Mouse (Mus musculus) heart, embryonic 14.5 days (tissue): ENCODE results near the gene Hoxc8. TPM values are rescaled to one million over a fixed set of nuclear protein-coding genes. Genes with fewer than 3 reads are reported as not detected.

Experiments
- ATAC-seq: fragments of 200-750 bp; cut with Nextera tagmentation; 2 replicates; pipeline ENCODE4 v1.8.0; 2017; ENCODE audit warnings: low read depth, moderate TSS enrichment; ENCODE audit not compliant: insufficient number of reproducible peaks, insufficient read depth, low FRiP score
- H3K27ac ChIP-seq, 2 experiments: fragments of 200-500 bp in 1 of 2; fragments of 300-500 bp in 1 of 2; sonication (generic) in 1 of 2; replicated peaks in 1 of 2; 2 replicates each; pipeline ENCODE4 v1.5.1; 2012 to 2014; ENCODE audit warnings: low read depth in 2 of 2, low read length in 2 of 2, control low read depth in 1 of 2, mild to moderate bottlenecking in 1 of 2, mixed read lengths in 1 of 2; ENCODE audit not compliant: control insufficient read depth in 1 of 2, insufficient read depth in 1 of 2
- H3K27me3 ChIP-seq: fragments of 300-500 bp; sonication (generic); 2 replicates; pipeline ENCODE4 v1.6.1; 2014; ENCODE audit warnings: mild to moderate bottlenecking, low read length, control low read depth; ENCODE audit not compliant: control insufficient read depth, insufficient read depth
- H3K36me3 ChIP-seq: fragments of 300-500 bp; sonication (generic); 2 replicates; pipeline ENCODE4 v1.6.1; 2014; ENCODE audit warnings: mild to moderate bottlenecking, control low read depth, low read length, mixed read lengths; ENCODE audit not compliant: control insufficient read depth, insufficient read depth
- H3K4me1 ChIP-seq, 2 experiments: fragments of 200-500 bp in 1 of 2; fragments of 300-500 bp in 1 of 2; sonication (generic) in 1 of 2; 2 replicates each; pipeline ENCODE4 v1.6.1; 2012 to 2014; ENCODE audit warnings: low read length in 2 of 2, control low read depth in 1 of 2, mixed read lengths in 1 of 2; ENCODE audit not compliant: control insufficient read depth in 2 of 2, insufficient read depth in 2 of 2
- H3K4me2 ChIP-seq: fragments of 300-500 bp; sonication (generic); 2 replicates; pipeline ENCODE4 v1.6.1; 2014; ENCODE audit warnings: mild to moderate bottlenecking, low read length
- H3K4me3 ChIP-seq, 2 experiments: fragments of 200-500 bp in 1 of 2; fragments of 300-500 bp in 1 of 2; sonication (generic) in 1 of 2; 2 replicates each; pipeline ENCODE4 v1.5.1; 2012 to 2014; ENCODE audit warnings: low read length in 2 of 2, mild to moderate bottlenecking in 2 of 2, control low read depth in 1 of 2, low read depth in 1 of 2, moderate library complexity in 1 of 2; ENCODE audit not compliant: control insufficient read depth in 1 of 2, insufficient read depth in 1 of 2
- H3K9ac ChIP-seq: fragments of 300-500 bp; sonication (generic); 2 replicates; pipeline ENCODE4 v1.6.1; 2014; ENCODE audit warnings: mild to moderate bottlenecking, low read length
- H3K9me3 ChIP-seq: fragments of 300-500 bp; sonication (generic); 2 replicates; pipeline ENCODE4 v1.6.1; 2016; ENCODE audit warnings: low read length, control low read depth; ENCODE audit not compliant: control insufficient read depth
- WGBS: fragments of 180-500 bp; shearing (Covaris S2); extraction: QIAGEN DNeasy Blood & Tissue Kit; methylation state at CpG from one replicate; pipeline ENCODE4 v1.1.7; 2014; 5-methylcytosine and 5-hydroxymethylcytosine counted together
- polyA plus RNA-seq: library from polyadenylated mRNA; unstranded; fragments of >200 nt; fragmentation: Nextera tagmentation; extraction: Ambion mirVana; gene quantifications from 2 replicates; pipeline ENCODE4 v1.2.1, GENCODE M21; 2014

Hoxc8 gene
- polyA plus RNA-seq, 1 experiment from 2014 or later, result not detected

DNA sequence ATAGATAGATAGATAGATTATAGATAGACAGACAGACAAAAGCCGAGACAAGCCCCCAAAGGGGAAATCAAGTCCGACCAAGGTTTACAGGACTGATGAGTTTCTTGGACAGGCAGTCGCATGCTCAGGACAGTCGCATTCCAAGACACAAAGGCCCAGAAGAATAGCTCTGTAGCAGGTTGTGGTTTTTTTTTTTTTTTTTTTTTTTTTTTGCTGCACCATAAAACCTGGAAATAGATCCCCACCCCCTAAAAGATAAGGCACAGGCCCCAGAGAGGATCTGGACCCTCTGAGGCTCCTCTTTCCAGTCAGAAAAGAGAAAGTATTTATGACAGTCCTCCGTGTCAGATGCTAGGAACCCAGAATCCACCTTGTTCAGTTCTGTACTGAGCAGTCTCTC, 2.3 kb upstream of the Hoxc8 start:
- no peak for ATAC-seq
- Histone ChIP-seq H3K27ac (no peak overlapping the region), H3K36me3 (no peaks in the 10 kb centered on the region), H3K4me2 (no peak overlapping the region), H3K27me3 (peaks cover 99% of the 10 kb centered on the region), H3K4me3 (no peak overlapping the region), H3K9ac (no peak overlapping the region), H3K4me1 (no peaks in the 10 kb centered on the region), H3K9me3 (no peaks in the 10 kb centered on the region)
- 23% methylated on average over 5 of the region's 5 CpGs for WGBS

DNA sequence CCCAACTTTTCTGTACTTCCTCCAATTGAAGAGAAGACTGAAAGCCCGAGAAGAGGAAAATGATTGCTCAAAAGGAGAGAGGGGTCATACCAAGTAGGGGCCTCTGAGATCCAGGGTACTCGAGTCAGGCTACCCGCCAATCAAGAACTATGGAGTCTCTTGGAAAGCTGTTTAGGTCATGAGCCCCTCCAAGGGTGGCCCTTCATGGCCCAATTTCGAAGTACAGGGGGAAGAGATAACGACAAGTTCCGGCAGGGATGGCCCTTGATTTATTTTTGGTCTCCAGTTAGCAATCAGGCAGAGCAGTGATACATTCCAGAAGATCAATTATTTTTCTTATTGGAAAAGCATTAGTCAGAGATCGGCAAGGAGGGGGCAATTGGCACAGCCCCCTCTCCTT, 1.4 kb downstream of the Hoxc8 start:
- Histone ChIP-seq H3K27me3 (peaks cover 98% of the 10 kb centered on the region), H3K4me3 (no peak overlapping the region), H3K9ac (no peak overlapping the region), H3K4me2 (no peak overlapping the region), H3K9me3 (no peaks in the 10 kb centered on the region), H3K36me3 (no peaks in the 10 kb centered on the region), H3K27ac (no peak overlapping the region), H3K4me1 (no peaks in the 10 kb centered on the region)
- WGBS, result 4% methylated on average over 7 of the region's 7 CpGs
- no peak for ATAC-seq

DNA sequence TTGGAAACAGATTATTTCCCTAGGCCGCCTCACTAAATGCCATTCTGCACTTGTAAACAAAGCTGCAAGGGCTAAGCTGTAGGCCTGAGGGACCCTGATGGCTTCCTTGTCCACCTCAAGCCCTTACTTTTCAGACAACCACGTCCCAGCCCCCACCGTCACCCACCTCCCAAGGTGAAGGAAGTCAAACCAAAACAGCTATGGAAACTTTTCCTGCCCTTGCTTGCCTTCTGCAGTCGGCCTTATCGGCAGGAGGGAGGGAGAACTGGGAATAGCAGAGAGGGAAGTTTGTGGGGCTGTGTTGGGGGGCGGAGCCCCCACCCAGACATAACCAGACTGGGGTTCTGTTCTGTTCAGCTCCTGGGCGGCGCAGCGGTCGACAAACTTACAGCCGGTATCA, 1.8 kb downstream of the Hoxc8 start:
- Histone ChIP-seq H3K4me2 (no peak overlapping the region), H3K9me3 (no peaks in the 10 kb centered on the region), H3K36me3 (no peaks in the 10 kb centered on the region), H3K27me3 (peaks cover 98% of the 10 kb centered on the region), H3K9ac (no peak overlapping the region), H3K4me1 (no peaks in the 10 kb centered on the region), H3K4me3 (no peak overlapping the region), H3K27ac (no peak overlapping the region)
- ATAC-seq, result no peak
- WGBS, result 1% methylated on average over 11 of the region's 11 CpGs

DNA sequence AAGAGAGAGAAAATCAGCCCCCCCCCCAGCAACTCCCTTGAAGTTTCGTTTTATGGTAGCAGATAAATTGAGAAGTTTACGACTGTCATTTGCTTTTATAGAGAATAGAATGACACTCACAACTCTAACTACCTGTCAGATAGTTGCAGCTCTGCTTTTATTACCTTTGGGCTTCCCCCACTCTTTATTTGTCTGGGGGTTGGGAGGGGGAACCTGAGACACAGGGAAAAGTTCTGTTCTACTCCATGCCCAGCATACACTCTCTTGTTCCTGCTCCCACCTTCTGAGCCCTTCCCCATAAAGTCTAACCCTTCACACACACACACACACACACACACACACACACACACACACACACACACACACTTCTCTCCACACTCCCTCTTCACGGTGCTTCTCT, 2.5 kb downstream of the Hoxc8 start:
- H3K9me3 ChIP-seq, result no peaks in the 10 kb centered on the region
- H3K4me2 ChIP-seq, result no peak overlapping the region
- no peak overlapping the region for H3K4me3 ChIP-seq
- peaks cover 98% of the 10 kb centered on the region for H3K27me3 ChIP-seq
- 3% methylated on average over 3 of the region's 3 CpGs for WGBS
- no peaks in the 10 kb centered on the region for H3K36me3 ChIP-seq
- no peak for ATAC-seq
- H3K4me1 ChIP-seq, result no peaks in the 10 kb centered on the region
- H3K9ac ChIP-seq, result no peak overlapping the region
- no peak overlapping the region for H3K27ac ChIP-seq

DNA sequence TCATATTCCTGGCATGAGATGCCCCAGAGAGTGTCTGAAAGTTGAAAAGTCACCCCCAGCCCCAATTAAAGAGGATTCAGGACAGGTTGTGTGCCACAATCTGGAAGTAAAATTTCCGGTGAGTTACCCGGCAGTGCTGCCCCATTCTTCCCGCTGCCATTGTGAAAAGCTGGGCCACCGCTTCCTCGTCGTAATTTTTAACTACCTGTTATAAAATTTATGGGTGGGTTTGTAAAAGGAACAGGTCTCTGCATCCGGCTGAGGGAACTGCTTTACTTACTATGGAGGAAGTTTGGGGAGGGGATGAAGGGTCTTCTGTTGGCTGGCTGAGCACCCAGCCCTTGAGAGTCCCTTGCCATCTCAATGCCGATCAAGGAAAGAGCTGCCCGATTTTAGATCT, 6.1 kb downstream of the Hoxc8 start:
- Histone ChIP-seq H3K9ac (no peak overlapping the region), H3K9me3 (no peaks in the 10 kb centered on the region), H3K4me3 (no peak overlapping the region), H3K36me3 (no peaks in the 10 kb centered on the region), H3K27ac (no peak overlapping the region), H3K27me3 (peaks cover 99% of the 10 kb centered on the region), H3K4me2 (no peak overlapping the region), H3K4me1 (peaks cover 19 to 26% of the 10 kb centered on the region in 2 experiments)
- WGBS, result 4% methylated on average over 9 of the region's 9 CpGs
- no peak for ATAC-seq

DNA sequence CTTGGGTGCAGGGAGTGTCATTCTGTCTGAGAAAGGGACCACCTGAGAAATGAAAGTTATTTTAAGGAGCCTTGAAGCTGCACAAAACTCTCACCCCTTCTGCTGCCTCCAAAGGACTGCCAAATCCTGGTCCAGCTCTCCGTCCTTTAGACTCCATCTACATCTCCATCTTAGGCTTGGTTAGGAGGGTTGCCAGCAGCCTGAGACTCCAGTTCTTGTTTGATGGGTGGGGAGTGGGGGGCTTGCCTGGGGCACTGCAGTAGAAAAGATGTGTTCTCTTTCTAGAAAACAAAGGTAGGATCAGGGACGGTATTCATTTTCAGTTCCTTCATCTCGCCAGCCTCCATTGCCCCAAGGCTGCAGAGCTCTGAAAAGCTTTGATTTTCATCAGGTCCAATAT, 7.0 kb downstream of the Hoxc8 start:
- Histone ChIP-seq H3K36me3 (no peaks in the 10 kb centered on the region), H3K9me3 (no peaks in the 10 kb centered on the region), H3K4me1 (peaks cover 21 to 26% of the 10 kb centered on the region in 2 experiments), H3K27me3 (peaks cover 98% of the 10 kb centered on the region), H3K4me2 (no peak overlapping the region), H3K4me3 (no peak overlapping the region), H3K9ac (no peak overlapping the region), H3K27ac (no peak overlapping the region)
- WGBS, result 2% methylated on average over 3 of the region's 3 CpGs
- no peak for ATAC-seq

DNA sequence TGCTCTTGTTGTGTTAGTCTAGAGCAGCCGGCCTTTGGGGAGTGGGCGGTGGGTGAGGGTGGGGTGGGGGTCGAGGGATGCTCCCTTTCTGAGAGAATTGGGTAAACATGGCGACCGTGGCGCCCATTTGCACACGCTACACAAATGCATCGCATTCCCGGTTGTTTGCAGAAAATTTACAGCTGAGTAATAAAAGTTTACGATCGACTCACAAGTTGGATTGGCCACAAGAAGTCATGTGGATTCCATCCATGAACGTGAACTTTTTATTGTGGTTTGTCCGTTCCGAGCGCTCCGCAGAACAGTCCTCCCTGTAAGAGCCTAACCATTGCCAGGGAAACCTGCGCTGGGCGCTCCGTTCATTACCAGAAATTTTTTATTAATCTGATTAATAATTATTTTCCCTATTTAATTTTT, 7.5 kb downstream of the Hoxc8 start, which contains the start of gene Hoxc6:
TSS of gene Hoxc6 (plus strand) at position 319 of the 417 bp plus-strand sequence.
- peak within 1 kb of the TSS; percentile 47 to 50 for H3K4me3 ChIP-seq
- peak within 1 kb of the TSS; percentile 67; the same call in 1 of the 2 replicates for H3K9ac ChIP-seq
- H3K27me3 ChIP-seq, result peaks cover 98% of the 10 kb centered on the region
- 2% methylated on average over 19 of the region's 19 CpGs for WGBS
- H3K27ac ChIP-seq, result no peak within 1 kb of the TSS
- no peaks in the 10 kb centered on the region for H3K9me3 ChIP-seq
- no peak for ATAC-seq
- H3K4me2 ChIP-seq, result peak within 1 kb of the TSS; percentile 92
- H3K36me3 ChIP-seq, result no peaks in the 10 kb centered on the region
- peaks cover 21 to 26% of the 10 kb centered on the region in 2 experiments for H3K4me1 ChIP-seq

DNA sequence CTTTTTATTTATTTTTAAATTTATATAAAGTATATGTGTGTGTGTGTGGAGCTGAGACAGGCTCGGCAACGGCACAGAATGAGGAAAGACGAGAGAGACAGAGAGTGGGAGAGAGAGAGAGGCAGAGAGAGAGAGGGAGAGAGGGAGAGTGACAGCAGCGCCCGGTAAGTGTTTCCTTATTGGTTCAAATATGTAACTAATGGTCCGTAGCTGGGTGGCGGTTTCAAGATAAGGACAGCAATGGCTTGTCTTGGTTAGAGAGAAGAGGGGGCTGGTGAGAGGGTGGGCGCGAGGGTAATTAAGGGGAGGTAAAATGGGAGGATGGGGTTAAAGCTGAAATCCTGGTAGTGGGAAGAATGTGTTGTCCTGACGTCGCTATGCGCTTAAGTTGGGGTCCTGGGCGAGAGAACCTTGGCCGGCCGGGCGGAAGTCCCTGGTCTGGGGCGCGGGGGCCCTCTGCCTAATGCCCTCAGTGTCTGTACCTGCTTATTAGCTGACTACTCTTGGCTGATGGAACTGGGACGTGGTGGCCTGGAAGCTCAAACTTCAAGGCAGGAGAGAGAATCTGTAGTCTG, 8.3 kb downstream of the Hoxc8 start:
- Histone ChIP-seq H3K9ac (peak overlapping the region; percentile 67; the same call in 1 of the 2 replicates), H3K27me3 (peaks cover 99% of the 10 kb centered on the region), H3K27ac (no peak overlapping the region), H3K4me3 (peak overlapping the region; percentile 47 to 50), H3K4me1 (peaks cover 21 to 26% of the 10 kb centered on the region in 2 experiments), H3K36me3 (no peaks in the 10 kb centered on the region), H3K4me2 (peak overlapping the region; percentile 92), H3K9me3 (no peaks in the 10 kb centered on the region)
- ATAC-seq, result no peak
- under 1% methylated on average over 19 of the region's 19 CpGs for WGBS
